Mouse (Mus musculus) MEL (cell line): ENCODE measurements around the gene Ddah1. TPM values are rescaled to one million over a fixed set of nuclear protein-coding genes. Genes with fewer than 3 reads are reported as not detected.

Experiments
- DNase-seq: peaks from one replicate; pipeline ENCODE4 v3.0.0; 2011; ENCODE audit warnings: low read depth, low spot score
- H3K27ac ChIP-seq: 2 replicates; pipeline ENCODE4 v1.5.1; 2012; ENCODE audit warnings: low read depth, mild to moderate bottlenecking, control low read depth, low read length, moderate library complexity; ENCODE audit not compliant: control insufficient read depth
- H3K27me3 ChIP-seq, 2 experiments: fragments of 150-350 bp in 1 of 2; sonication (generic) in 1 of 2; 2 replicates each; pipeline ENCODE4 v1.6.1; 2012; ENCODE audit warnings: low read length in 2 of 2, mild to moderate bottlenecking in 2 of 2, improper control_type of control experiment in 1 of 2, moderate library complexity in 1 of 2; ENCODE audit not compliant: insufficient read depth in 2 of 2, control insufficient read depth in 1 of 2
- H3K36me3 ChIP-seq, 2 experiments: 2 replicates each; pipeline ENCODE4 v1.6.1; 2012 to 2014; ENCODE audit warnings: low read length in 2 of 2, improper control_type of control experiment in 1 of 2, inconsistent platforms in 1 of 2, mild to moderate bottlenecking in 1 of 2; ENCODE audit not compliant: insufficient read depth in 2 of 2, control insufficient read depth in 1 of 2
- H3K4me1 ChIP-seq, 2 experiments: fragments of 150-350 bp in 1 of 2; sonication (generic) in 1 of 2; 2 replicates each; pipeline ENCODE4 v1.6.1; 2012; ENCODE audit warnings: low read length in 2 of 2, improper control_type of control experiment in 1 of 2, mild to moderate bottlenecking in 1 of 2; ENCODE audit not compliant: insufficient read depth in 2 of 2, control insufficient read depth in 1 of 2
- H3K4me3 ChIP-seq, 2 experiments: fragments of 150-350 bp in 1 of 2; sonication (generic) in 1 of 2; 2 replicates each; pipeline ENCODE4 v1.5.1; 2012; ENCODE audit warnings: low read depth in 2 of 2, low read length in 2 of 2, mild to moderate bottlenecking in 2 of 2, moderate library complexity in 2 of 2, control low read depth in 1 of 2, improper control_type of control experiment in 1 of 2; ENCODE audit not compliant: control insufficient read depth in 1 of 2, insufficient read depth in 1 of 2
- H3K79me2 ChIP-seq: 2 replicates; pipeline ENCODE4 v1.6.1; 2012; ENCODE audit warnings: mild to moderate bottlenecking, low read length, moderate library complexity; ENCODE audit not compliant: control insufficient read depth, poor library complexity, insufficient read depth
- H3K9ac ChIP-seq: 2 replicates; pipeline ENCODE4 v1.6.1; 2012; ENCODE audit warnings: low read depth, mild to moderate bottlenecking, control low read depth, low read length, moderate library complexity; ENCODE audit not compliant: control insufficient read depth, poor library complexity, severe bottlenecking
- H3K9me3 ChIP-seq: fragments of 150-350 bp; sonication (generic); replicated peaks from 2 replicates; pipeline ENCODE4 v1.6.1; 2012; ENCODE audit warnings: mild to moderate bottlenecking, low read length, improper control_type of control experiment, moderate library complexity; ENCODE audit not compliant: insufficient read depth
- BHLHE40 ChIP-seq: IDR thresholded peaks from 2 replicates; pipeline ENCODE4 v1.6.1; 2012; ENCODE audit warnings: low read depth, mild to moderate bottlenecking, inconsistent platforms, low read length, improper control_type of control experiment, borderline replicate concordance
- CHD1 ChIP-seq: IDR thresholded peaks from 2 replicates; pipeline ENCODE4 v1.6.1; 2012; ENCODE audit warnings: low read depth, mild to moderate bottlenecking, inconsistent platforms, low read length, improper control_type of control experiment
- ELF1 ChIP-seq: IDR thresholded peaks from 2 replicates; pipeline ENCODE4 v1.6.1; 2014; ENCODE audit warnings: low read depth, mild to moderate bottlenecking, inconsistent platforms, low read length, improper control_type of control experiment, moderate library complexity
- EP300 ChIP-seq, 2 experiments: IDR thresholded peaks; 2 replicates each; pipeline ENCODE4 v1.6.1; 2011; ENCODE audit warnings: improper control_type of control experiment in 2 of 2, low read length in 2 of 2, low read depth in 1 of 2, mild to moderate bottlenecking in 1 of 2
- GATA1 ChIP-seq: IDR thresholded peaks from 2 replicates; pipeline ENCODE4 v1.6.1; 2011; ENCODE audit warnings: low read depth, low read length, improper control_type of control experiment
- HCFC1 ChIP-seq: IDR thresholded peaks from 2 replicates; pipeline ENCODE4 v1.6.1; 2012; ENCODE audit warnings: low read depth, mild to moderate bottlenecking, inconsistent platforms, low read length, improper control_type of control experiment, moderate library complexity
- MAFK ChIP-seq: IDR thresholded peaks from 2 replicates; pipeline ENCODE4 v1.6.1; 2011; ENCODE audit warnings: low read depth, mild to moderate bottlenecking, low read length, improper control_type of control experiment, borderline replicate concordance
- MXI1 ChIP-seq: IDR thresholded peaks from 2 replicates; pipeline ENCODE4 v1.6.1; 2011; ENCODE audit warnings: mild to moderate bottlenecking, low read depth, low read length, improper control_type of control experiment
- MYC ChIP-seq: IDR thresholded peaks from 2 replicates; pipeline ENCODE4 v1.6.1; 2011; ENCODE audit warnings: low read depth, mild to moderate bottlenecking, low read length, improper control_type of control experiment, moderate library complexity
- NELFE ChIP-seq: IDR thresholded peaks from 2 replicates; pipeline ENCODE4 v1.6.1; 2011; ENCODE audit warnings: low read depth, low read length, improper control_type of control experiment
- NRF1 ChIP-seq: IDR thresholded peaks from 2 replicates; pipeline ENCODE4 v1.6.1; 2014; ENCODE audit warnings: low read depth, mild to moderate bottlenecking, inconsistent platforms, low read length, improper control_type of control experiment, moderate library complexity; ENCODE audit not compliant: poor library complexity, insufficient read depth, severe bottlenecking
- POLR2A ChIP-seq, 2 experiments: IDR thresholded peaks; 2 replicates each; pipeline ENCODE4 v1.6.1; 2011 to 2012; ENCODE audit warnings: low read length in 2 of 2, mild to moderate bottlenecking in 2 of 2, control low read depth in 1 of 2, improper control_type of control experiment in 1 of 2, low read depth in 1 of 2, moderate library complexity in 1 of 2; ENCODE audit not compliant: control insufficient read depth in 1 of 2, insufficient read depth in 1 of 2, poor library complexity in 1 of 2
- POLR2AphosphoS5 ChIP-seq: IDR thresholded peaks from 2 replicates; pipeline ENCODE4 v1.6.1; 2012; ENCODE audit warnings: low read depth, borderline replicate concordance, mild to moderate bottlenecking, inconsistent platforms, low read length, moderate library complexity, mixed read lengths
- RAD21 ChIP-seq: IDR thresholded peaks from 2 replicates; pipeline ENCODE4 v1.6.1; 2011; ENCODE audit warnings: mild to moderate bottlenecking, low read depth, low read length, improper control_type of control experiment
- SIN3A ChIP-seq: IDR thresholded peaks from 2 replicates; pipeline ENCODE4 v1.6.1; 2012; ENCODE audit warnings: low read length, improper control_type of control experiment, inconsistent platforms
- SMC3 ChIP-seq: IDR thresholded peaks from 2 replicates; pipeline ENCODE4 v1.6.1; 2011; ENCODE audit warnings: low read depth, low read length, improper control_type of control experiment
- TBP ChIP-seq: IDR thresholded peaks from 2 replicates; pipeline ENCODE4 v1.8.0; 2011; ENCODE audit warnings: low read depth, low read length, improper control_type of control experiment
- TCF12 ChIP-seq: IDR thresholded peaks from 2 replicates; pipeline ENCODE4 v1.6.1; 2014; ENCODE audit warnings: low read depth, mild to moderate bottlenecking, inconsistent platforms, low read length, improper control_type of control experiment, moderate library complexity
- USF1 ChIP-seq: IDR thresholded peaks from 2 replicates; pipeline ENCODE4 v1.6.1; 2014; ENCODE audit warnings: low read depth, mild to moderate bottlenecking, inconsistent platforms, low read length, improper control_type of control experiment, moderate library complexity
- ZC3H11A ChIP-seq: IDR thresholded peaks from 2 replicates; pipeline ENCODE4 v1.6.1; 2012; ENCODE audit warnings: low read depth, mild to moderate bottlenecking, inconsistent platforms, low read length, improper control_type of control experiment
- ZMIZ1 ChIP-seq: IDR thresholded peaks from 2 replicates; pipeline ENCODE4 v1.6.1; 2012; ENCODE audit warnings: low read depth, mild to moderate bottlenecking, inconsistent platforms, low read length, improper control_type of control experiment, moderate library complexity
- polyA plus RNA-seq, 2 experiments: library from polyadenylated mRNA; stranded (reverse) in 1 of 2; unstranded in 1 of 2; fragments of >175 nt in 1 of 2; fragments of >200 nt in 1 of 2; gene quantifications; 2 replicates each; pipeline versions ENCODE4 v1.2.1 to v1.2.4; 2012; ENCODE audit warnings: low replicate concordance in 2 of 2, low read depth in 1 of 2; ENCODE audit not compliant: insufficient read length in 2 of 2, insufficient read depth in 1 of 2, missing spikeins in 1 of 2
- total RNA-seq: library from RNA; depleted of rRNA; stranded (reverse); fragments of 300-350 nt; gene quantifications from 2 replicates; pipeline ENCODE4 v1.2.3, GENCODE M21; 2012

Ddah1 gene
- total and polyA plus RNA-seq, 3 experiments: not detected

DNA sequence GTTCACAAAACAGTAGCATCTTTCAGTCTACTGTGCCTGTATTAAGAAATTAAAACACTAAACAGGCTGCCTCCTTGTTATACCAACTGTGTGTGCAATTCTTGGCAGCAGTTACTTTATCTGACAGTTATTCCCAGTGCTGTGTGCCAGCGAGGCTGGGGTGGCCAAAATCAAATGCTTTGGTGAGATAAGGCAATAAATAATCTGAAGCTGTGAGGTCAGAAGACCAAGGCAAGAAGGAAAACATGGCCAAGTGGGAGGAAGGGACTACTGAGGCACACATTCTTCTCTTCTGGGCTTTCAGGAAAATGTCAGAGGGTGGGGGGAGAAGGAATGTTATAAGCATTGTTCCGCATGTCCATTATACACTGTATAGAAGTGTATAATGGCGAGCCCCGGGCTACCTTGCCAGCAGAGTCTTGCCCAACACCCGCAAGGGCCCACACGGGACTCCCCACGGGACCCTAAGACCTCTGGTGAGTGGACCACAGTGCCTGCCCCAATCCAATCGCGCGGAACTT is 106.3 kb downstream of the Ddah1 start:
- no peaks in the 10 kb centered on the region for H3K9me3 ChIP-seq
- no peaks in the 10 kb centered on the region for H3K79me2 ChIP-seq
- H3K27ac ChIP-seq: no peak overlapping the region
- H3K9ac ChIP-seq: no peak overlapping the region
- no peaks in the 10 kb centered on the region for H3K36me3 ChIP-seq
- TF ChIP-seq EP300 (IDR thresholded peaks at IDR 0.05; ENCODE audit: low read depth in 1 of 2, low read length in 2 of 2) (no peak), MXI1 (no peak), POLR2AphosphoS5 (no peak), RAD21 (no peak)
- DNase-seq: no peak
- no peak overlapping the region for H3K4me3 ChIP-seq
- H3K4me1 ChIP-seq: no peaks in the 10 kb centered on the region
- H3K27me3 ChIP-seq: no peaks in the 10 kb centered on the region

GRCm38 (mm10) chr3:145872680-145873079 is 114.2 kb downstream of the Ddah1 start:
- Histone ChIP-seq H3K36me3 (no peaks in the 10 kb centered on the region), H3K9ac (no peak overlapping the region), H3K4me3 (no peak overlapping the region), H3K27me3 (no peaks in the 10 kb centered on the region), H3K27ac (no peak overlapping the region), H3K79me2 (no peaks in the 10 kb centered on the region), H3K9me3 (no peaks in the 10 kb centered on the region), H3K4me1 (no peaks in the 10 kb centered on the region)
- TF ChIP-seq HCFC1 (no peak), SMC3 (no peak), POLR2AphosphoS5 (no peak), POLR2A (IDR thresholded peaks at IDR 0.05; ENCODE audit: control insufficient read depth in 1 of 2, insufficient read depth in 1 of 2, low read depth in 1 of 2, low read length in 2 of 2, poor library complexity in 1 of 2) (no peak), BHLHE40 (no peak), CHD1 (no peak), RAD21 (no peak), TCF12 (no peak), ZC3H11A (no peak), ZMIZ1 (no peak), NRF1 (no peak), GATA1 (no peak), SIN3A (no peak), USF1 (no peak), NELFE (no peak), MYC (no peak), MAFK (no peak), TBP (no peak), ELF1 (no peak), EP300 (IDR thresholded peaks at IDR 0.05; ENCODE audit: low read depth in 1 of 2, low read length in 2 of 2) (no peak)
- no peak for DNase-seq
